Mouse (Mus musculus) kidney, embryonic 14.5 days (tissue): ENCODE results near the gene Slc22a27. TPM values are rescaled to one million over a fixed set of nuclear protein-coding genes. Genes with fewer than 3 reads are reported as not detected.
"Not testable (repeated sequence)": the region's sequence is repeated elsewhere in the genome, so short reads cannot be mapped to it uniquely, and the experiment has no call there.

Experiments used
- ATAC-seq: fragments of 200-750 bp; cut with Nextera tagmentation; 2 replicates; pipeline ENCODE4 v1.8.0; 2017; ENCODE audit warnings: moderate number of reproducible peaks, mild to moderate bottlenecking, moderate TSS enrichment, moderate library complexity; ENCODE audit not compliant: low FRiP score, low TSS enrichment
- H3K27ac ChIP-seq: fragments of 300-500 bp; sonication (generic); 2 replicates; pipeline ENCODE4 v1.5.1; 2014; ENCODE audit warnings: low read depth, mild to moderate bottlenecking, low read length, moderate library complexity, mixed read lengths
- H3K27me3 ChIP-seq: fragments of 300-500 bp; sonication (generic); 2 replicates; pipeline ENCODE4 v1.6.1; 2014; ENCODE audit warnings: mild to moderate bottlenecking, low read length; ENCODE audit not compliant: control insufficient read depth, insufficient read depth
- H3K36me3 ChIP-seq: fragments of 300-500 bp; sonication (generic); 2 replicates; pipeline ENCODE4 v1.6.1; 2014; ENCODE audit warnings: low read length, mixed read lengths; ENCODE audit not compliant: control insufficient read depth, insufficient read depth
- H3K4me1 ChIP-seq: fragments of 300-500 bp; sonication (generic); 2 replicates; pipeline ENCODE4 v1.6.1; 2014; ENCODE audit warnings: low read length, mixed read lengths; ENCODE audit not compliant: control insufficient read depth, insufficient read depth
- H3K4me2 ChIP-seq: fragments of 300-500 bp; sonication (generic); replicated peaks from 2 replicates; pipeline ENCODE4 v1.6.1; 2014; ENCODE audit warnings: low read depth, mild to moderate bottlenecking, low read length
- H3K4me3 ChIP-seq: fragments of 300-500 bp; sonication (generic); 2 replicates; pipeline ENCODE4 v1.5.1; 2014; ENCODE audit warnings: mild to moderate bottlenecking, low read length
- H3K9ac ChIP-seq: fragments of 300-500 bp; sonication (generic); 2 replicates; pipeline ENCODE4 v1.6.1; 2014; ENCODE audit warnings: low read depth, mild to moderate bottlenecking, low read length, moderate library complexity
- H3K9me3 ChIP-seq: fragments of 300-500 bp; sonication (generic); 2 replicates; pipeline ENCODE4 v1.6.1; 2016; ENCODE audit warnings: low read length; ENCODE audit not compliant: control insufficient read depth
- WGBS: fragments of 180-500 bp; shearing (Covaris S2); extraction: QIAGEN DNeasy Blood & Tissue Kit; methylation state at CpG from one replicate; pipeline ENCODE4 v1.1.7; 2014; 5-methylcytosine and 5-hydroxymethylcytosine counted together
- polyA plus RNA-seq: library from polyadenylated mRNA; unstranded; fragments of >200 nt; fragmentation: Nextera tagmentation; extraction: Ambion mirVana; gene quantifications from 2 replicates; pipeline ENCODE4 v1.2.1, GENCODE M21; 2014

Gene Slc22a27
- polyA plus RNA-seq, result 0.09 TPM in 1 of 2 replicates, not detected in the other

GRCm38 (mm10) chr19:7965927-7966326 is at the start of gene Slc22a27:
Gene Slc22a27, minus strand, starts transcription at chr19:7966027.
- WGBS, result 68% methylated on average over 5 of the region's 5 CpGs

GRCm38 (mm10) chr19:8011596-8011995 is 45.8 kb upstream of the Slc22a27 start:
- not testable (repeated sequence) for ATAC-seq, H3K4me3 ChIP-seq, H3K27me3 ChIP-seq, H3K9me3 ChIP-seq, H3K9ac ChIP-seq, H3K4me1 ChIP-seq, H3K4me2 ChIP-seq, H3K36me3 ChIP-seq, H3K27ac ChIP-seq
- WGBS, result 87% methylated on average over 9 of the region's 9 CpGs

More at GRCm38 (mm10) chr19:7965927-7966326, at the start of gene Slc22a27:
- H3K27ac ChIP-seq, H3K27me3 ChIP-seq, H3K4me1 ChIP-seq, H3K9me3 ChIP-seq, H3K36me3 ChIP-seq, ATAC-seq, H3K4me2 ChIP-seq, H3K9ac ChIP-seq, H3K4me3 ChIP-seq: not testable (repeated sequence)

- not testable (repeated sequence) for H3K27me3 ChIP-seq, H3K4me1 ChIP-seq, H3K27ac ChIP-seq, ATAC-seq, H3K4me3 ChIP-seq, H3K4me2 ChIP-seq, H3K36me3 ChIP-seq, H3K9ac ChIP-seq, H3K9me3 ChIP-seq
- WGBS, result 97% methylated on average over 6 of the region's 6 CpGs
These were observed 43.3 kb upstream of the Slc22a27 start for GRCm38 (mm10) chr19:8009086-8009485.

GRCm38 (mm10) chr19:7968703-7969102 is 2.9 kb upstream of the Slc22a27 start:
- Histone ChIP-seq H3K4me2 (no peak overlapping the region), H3K27me3 (no peaks in the 10 kb centered on the region), H3K4me3 (no peak overlapping the region), H3K4me1 (no peaks in the 10 kb centered on the region), H3K27ac (no peak overlapping the region), H3K9ac (no peak overlapping the region), H3K9me3 (no peaks in the 10 kb centered on the region), H3K36me3 (no peaks in the 10 kb centered on the region)
- ATAC-seq, result no peak
- WGBS, result 65% methylated on average over 2 of the region's 2 CpGs

- H3K9me3 ChIP-seq, H3K9ac ChIP-seq, H3K4me3 ChIP-seq, H3K4me2 ChIP-seq, H3K27me3 ChIP-seq, H3K36me3 ChIP-seq, H3K27ac ChIP-seq, ATAC-seq, H3K4me1 ChIP-seq: not testable (repeated sequence)
- 71% methylated on average over 1 of the region's 1 CpGs for WGBS
These were observed 723 bp upstream of the Slc22a27 start for GRCm38 (mm10) chr19:7966550-7966949.

GRCm38 (mm10) chr19:7939391-7939790 is 26.4 kb downstream of the Slc22a27 start:
- not testable (repeated sequence) for ATAC-seq, H3K27me3 ChIP-seq, H3K4me1 ChIP-seq, H3K9ac ChIP-seq, H3K36me3 ChIP-seq, H3K9me3 ChIP-seq, H3K4me3 ChIP-seq, H3K27ac ChIP-seq, H3K4me2 ChIP-seq
- WGBS, result 90% methylated on average over 18 of the region's 18 CpGs

- no peak overlapping the region for H3K9ac ChIP-seq
- no peak for ATAC-seq
- no peaks in the 10 kb centered on the region for H3K4me1 ChIP-seq
- H3K4me3 ChIP-seq, result no peak overlapping the region
- H3K27ac ChIP-seq, result no peak overlapping the region
- H3K36me3 ChIP-seq, result no peaks in the 10 kb centered on the region
- WGBS, result 81% methylated on average over 1 of the region's 1 CpGs
- no peaks in the 10 kb centered on the region for H3K9me3 ChIP-seq
- no peak overlapping the region for H3K4me2 ChIP-seq
- H3K27me3 ChIP-seq, result no peaks in the 10 kb centered on the region
These were observed 89.2 kb downstream of the Slc22a27 start for GRCm38 (mm10) chr19:7876626-7877025.

- no peak overlapping the region for H3K27ac ChIP-seq
- WGBS, result 70% methylated on average over 2 of the region's 2 CpGs
- no peaks in the 10 kb centered on the region for H3K4me1 ChIP-seq
- H3K9ac ChIP-seq, result no peak overlapping the region
- ATAC-seq, result no peak
- H3K9me3 ChIP-seq, result no peaks in the 10 kb centered on the region
- H3K36me3 ChIP-seq, result no peaks in the 10 kb centered on the region
- no peaks in the 10 kb centered on the region for H3K27me3 ChIP-seq
- H3K4me2 ChIP-seq, result no peak overlapping the region
- no peak overlapping the region for H3K4me3 ChIP-seq
These were observed 136.0 kb downstream of the Slc22a27 start for GRCm38 (mm10) chr19:7829851-7830250.
